Mouse (Mus musculus): ENCODE measurements around the gene Dram1. TPM values are rescaled to one million over a fixed set of nuclear protein-coding genes. Genes with fewer than 3 reads are reported as not detected.

Gene Dram1
- polyA plus RNA-seq (2012; rRNA removed; ENCODE audit: low replicate concordance) = 3.2 and 4.3 TPM in 2 replicates

DNA sequence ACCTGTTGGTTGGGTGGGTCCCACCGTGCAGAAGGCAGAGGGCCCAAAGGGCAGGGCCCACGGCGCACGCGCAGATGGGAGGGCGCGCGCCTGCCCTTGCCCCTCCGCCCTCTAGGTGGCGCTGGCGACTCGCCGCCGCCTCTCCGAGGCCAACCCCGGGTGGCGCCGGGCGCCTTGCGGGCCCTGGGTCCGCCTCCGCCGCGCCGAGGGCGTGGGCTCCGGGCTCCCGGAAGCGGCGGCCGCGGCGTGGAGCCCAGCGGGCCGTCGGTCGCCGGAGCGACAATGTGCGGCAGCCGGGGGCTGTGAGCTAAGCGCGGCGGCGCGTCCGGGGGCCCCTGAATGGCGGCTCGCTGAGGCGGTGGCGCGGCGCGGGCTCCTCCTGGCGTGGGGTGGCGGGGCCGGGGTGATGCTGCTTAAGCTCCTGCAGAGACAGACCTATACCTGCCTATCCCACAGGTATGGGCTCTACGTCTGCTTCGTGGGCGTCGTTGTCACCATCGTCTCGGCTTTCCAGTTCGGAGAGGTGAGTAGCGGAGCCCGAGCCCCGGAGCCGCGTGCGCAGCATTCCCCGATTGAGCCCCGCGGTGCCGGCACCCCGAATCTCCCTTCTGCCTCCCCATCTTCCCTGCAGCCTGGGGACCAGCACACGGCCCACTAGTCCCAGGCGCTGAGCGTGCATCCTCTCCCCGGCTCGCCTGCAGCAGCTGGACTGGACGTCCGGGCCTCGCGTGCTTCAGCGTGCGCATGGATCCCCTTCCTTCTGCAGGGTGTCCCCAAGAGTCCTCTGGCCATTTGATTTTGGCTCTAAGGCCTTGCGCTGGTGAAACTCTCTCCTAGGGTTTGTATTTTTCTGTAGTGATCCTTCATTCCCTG, at the start of gene Dram1, which contains the start of gene Gnptab:
Gene Dram1 (minus strand): TSS at position 68 of the 873 bp plus-strand sequence.
Gene Gnptab (plus strand): TSS at position 120 of the 873 bp plus-strand sequence.

Other genes with a start within 250 kb of the Dram1 start
- gene Parpbp, start 232.1 kb downstream of the Dram1 start, polyA plus RNA-seq (2012; rRNA removed; ENCODE audit: low replicate concordance) = 0.14 and 0.84 TPM in 2 replicates
- gene Nup37, start 232.1 kb downstream of the Dram1 start, polyA plus RNA-seq (2012; rRNA removed; ENCODE audit: low replicate concordance) = 0.82 and 1.7 TPM in 2 replicates
- gene Washc3, start 178.0 kb downstream of the Dram1 start, polyA plus RNA-seq (2012; rRNA removed; ENCODE audit: low replicate concordance) = 3.1 and 3.4 TPM in 2 replicates
- gene Gnptab, start 52 bp upstream of the Dram1 start, polyA plus RNA-seq (2012; rRNA removed; ENCODE audit: low replicate concordance) = 2.1 and 2.8 TPM in 2 replicates
- gene Sycp3, start 80.5 kb upstream of the Dram1 start, polyA plus RNA-seq (2012; rRNA removed; ENCODE audit: low replicate concordance) = not detected in 2 replicates
- 109 and 177 TPM in 2 replicates for gene Chpt1, start 125.0 kb upstream of the Dram1 start, polyA plus RNA-seq (2012; rRNA removed; ENCODE audit: low replicate concordance)
- not detected in 2 replicates for gene Mybpc1, start 226.1 kb upstream of the Dram1 start, polyA plus RNA-seq (2012; rRNA removed; ENCODE audit: low replicate concordance)

All from duodenum, adult 2 months (tissue).